Mouse (Mus musculus) CD4-positive, CD25-positive, alpha-beta regulatory T cell, adult 2 months (primary cell): ENCODE results near the gene Myl4.
"Not testable (repeated sequence)": the region's sequence is repeated elsewhere in the genome, so short reads cannot be mapped to it uniquely, and the experiment has no call there.

Experiments used
- DNase-seq: peaks from one replicate; pipeline ENCODE4 v3.0.0-alpha.2; 2012; ENCODE audit warnings: low read depth, low spot score

Gene Myl4

GRCm38 (mm10) chr11:104550406-104550974 is at the start of gene Myl4, which contains the start of gene Cdc27:
Gene Myl4 (plus strand): TSS chr11:104550663.
Gene Cdc27 (minus strand): TSS chr11:104550620.
- peak; percentile 98 for DNase-seq

GRCm38 (mm10) chr11:104508455-104508854 is 42.0 kb upstream of the Myl4 start:
- no peak for DNase-seq

- DNase-seq = peak; percentile 66
Measured at GRCm38 (mm10) chr11:104510606-104511005, 39.9 kb upstream of the Myl4 start.

- DNase-seq = peak; percentile 4
Measured at GRCm38 (mm10) chr11:104512436-104512835, 38.0 kb upstream of the Myl4 start.

GRCm38 (mm10) chr11:104525935-104526334 is 24.5 kb upstream of the Myl4 start:
- no peak for DNase-seq

- DNase-seq = no peak
Measured at GRCm38 (mm10) chr11:104536843-104537242, 13.6 kb upstream of the Myl4 start.

GRCm38 (mm10) chr11:104537945-104538555 is 12.4 kb upstream of the Myl4 start:
- DNase-seq = no peak

- DNase-seq = no peak
Measured at GRCm38 (mm10) chr11:104539811-104540210, 10.7 kb upstream of the Myl4 start.

GRCm38 (mm10) chr11:104543337-104543736 is 7.1 kb upstream of the Myl4 start:
- not testable (repeated sequence) for DNase-seq

- DNase-seq = no peak
Measured at GRCm38 (mm10) chr11:104544507-104544906, 6.0 kb upstream of the Myl4 start.

- no peak for DNase-seq
Measured at GRCm38 (mm10) chr11:104547502-104547901, 3.0 kb upstream of the Myl4 start.

- peak; percentile 70 for DNase-seq
Measured at GRCm38 (mm10) chr11:104549438-104550405, 741 bp upstream of the Myl4 start.

- DNase-seq = no peak
Measured at GRCm38 (mm10) chr11:104558065-104558464, 7.6 kb downstream of the Myl4 start.

GRCm38 (mm10) chr11:104558651-104559403 is 8.4 kb downstream of the Myl4 start:
- no peak for DNase-seq

GRCm38 (mm10) chr11:104560971-104561370 is 10.5 kb downstream of the Myl4 start:
- no peak for DNase-seq

- DNase-seq = no peak
Measured at GRCm38 (mm10) chr11:104563496-104563895, 13.0 kb downstream of the Myl4 start.

- DNase-seq = no peak
Measured at GRCm38 (mm10) chr11:104565172-104565571, 14.7 kb downstream of the Myl4 start.

GRCm38 (mm10) chr11:104566097-104566496 is 15.6 kb downstream of the Myl4 start:
- no peak for DNase-seq

- no peak for DNase-seq
Measured at GRCm38 (mm10) chr11:104566796-104567195, 16.3 kb downstream of the Myl4 start.

- no peak for DNase-seq
Measured at GRCm38 (mm10) chr11:104567736-104568135, 17.3 kb downstream of the Myl4 start.

GRCm38 (mm10) chr11:104568326-104568725 is 17.9 kb downstream of the Myl4 start:
- no peak for DNase-seq

GRCm38 (mm10) chr11:104570515-104570914 is 20.1 kb downstream of the Myl4 start:
- not testable (repeated sequence) for DNase-seq
